Mouse (Mus musculus) hindbrain, embryonic 11.5 days (tissue): ENCODE measurements at regions not wholly inside any gene's neighbourhood (a gene's known extent, or its start where the extent isn't known, plus 50 kb on each side); places are given as distances from the start of the nearest gene placed in this dataset.

Experiments used
- ATAC-seq: fragments of 200-750 bp; cut with Nextera tagmentation; 2 replicates; pipeline ENCODE4 v1.8.0; 2017; ENCODE audit warnings: mild to moderate bottlenecking, moderate TSS enrichment, moderate library complexity; ENCODE audit not compliant: low FRiP score
- DNase-seq: peaks from one replicate; pipeline ENCODE4 v3.0.0-alpha.2; 2015; ENCODE audit warnings: low spot score
- H3K27ac ChIP-seq: fragments of 300-500 bp; sonication (generic); 2 replicates; pipeline ENCODE4 v1.5.1; 2014; ENCODE audit warnings: mild to moderate bottlenecking, low read depth, low read length
- H3K27me3 ChIP-seq: fragments of 300-500 bp; sonication (generic); 2 replicates; pipeline ENCODE4 v1.6.1; 2014; ENCODE audit warnings: mild to moderate bottlenecking, low read length, moderate library complexity, mixed read lengths; ENCODE audit not compliant: control insufficient read depth, insufficient read depth
- H3K36me3 ChIP-seq: fragments of 300-500 bp; sonication (generic); 2 replicates; pipeline ENCODE4 v1.6.1; 2014; ENCODE audit warnings: mild to moderate bottlenecking, low read length, moderate library complexity, mixed read lengths; ENCODE audit not compliant: control insufficient read depth, insufficient read depth
- H3K4me1 ChIP-seq: fragments of 300-500 bp; sonication (generic); replicated peaks from 2 replicates; pipeline ENCODE4 v1.6.1; 2014; ENCODE audit warnings: low read length, mixed read lengths; ENCODE audit not compliant: control insufficient read depth, insufficient read depth
- H3K4me2 ChIP-seq: fragments of 300-500 bp; sonication (generic); replicated peaks from 2 replicates; pipeline ENCODE4 v1.6.1; 2014; ENCODE audit warnings: mild to moderate bottlenecking, low read depth, low read length
- H3K4me3 ChIP-seq: fragments of 300-500 bp; sonication (generic); 2 replicates; pipeline ENCODE4 v1.5.1; 2014; ENCODE audit warnings: low read depth, low read length
- H3K9ac ChIP-seq: fragments of 300-500 bp; sonication (generic); 2 replicates; pipeline ENCODE4 v1.6.1; 2014; ENCODE audit warnings: low read depth, low read length
- H3K9me3 ChIP-seq: fragments of 300-500 bp; sonication (generic); 2 replicates; pipeline ENCODE4 v1.6.1; 2016; ENCODE audit warnings: low read length; ENCODE audit not compliant: control insufficient read depth
- WGBS: fragments of 180-500 bp; shearing (Covaris S2); extraction: QIAGEN DNeasy Blood & Tissue Kit; methylation state at CpG from one replicate; pipeline ENCODE4 v1.1.7; 2014; 5-methylcytosine and 5-hydroxymethylcytosine counted together

DNA sequence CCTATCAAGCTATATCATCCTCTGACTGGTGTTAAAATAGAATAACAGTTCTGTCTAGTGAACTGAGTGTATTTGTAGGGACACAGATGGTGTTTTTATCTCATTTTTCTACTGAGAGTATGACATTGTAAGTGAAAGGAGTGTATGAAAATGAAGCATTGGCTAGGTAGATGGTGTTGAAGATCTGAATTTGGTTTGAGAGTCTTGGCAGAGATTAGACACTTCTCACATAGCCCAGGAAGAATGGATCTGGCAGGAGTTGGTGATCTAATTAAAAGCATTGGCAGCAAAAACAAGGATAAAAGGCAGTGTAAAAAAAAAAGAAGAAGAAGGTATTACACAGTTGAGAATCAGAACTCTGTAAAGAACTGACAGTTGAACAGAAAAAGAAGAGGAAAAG is 900.4 kb upstream of the Pabpc4l start:
- H3K27me3 ChIP-seq = no peaks in the 10 kb centered on the region
- no peak for ATAC-seq
- H3K9me3 ChIP-seq = no peaks in the 10 kb centered on the region
- no peaks in the 10 kb centered on the region for H3K36me3 ChIP-seq
- no peak overlapping the region for H3K9ac ChIP-seq
- no peak overlapping the region for H3K4me2 ChIP-seq
- H3K4me1 ChIP-seq = no peaks in the 10 kb centered on the region
- no peak for DNase-seq
- H3K27ac ChIP-seq = no peak overlapping the region
- H3K4me3 ChIP-seq = no peak overlapping the region

DNA sequence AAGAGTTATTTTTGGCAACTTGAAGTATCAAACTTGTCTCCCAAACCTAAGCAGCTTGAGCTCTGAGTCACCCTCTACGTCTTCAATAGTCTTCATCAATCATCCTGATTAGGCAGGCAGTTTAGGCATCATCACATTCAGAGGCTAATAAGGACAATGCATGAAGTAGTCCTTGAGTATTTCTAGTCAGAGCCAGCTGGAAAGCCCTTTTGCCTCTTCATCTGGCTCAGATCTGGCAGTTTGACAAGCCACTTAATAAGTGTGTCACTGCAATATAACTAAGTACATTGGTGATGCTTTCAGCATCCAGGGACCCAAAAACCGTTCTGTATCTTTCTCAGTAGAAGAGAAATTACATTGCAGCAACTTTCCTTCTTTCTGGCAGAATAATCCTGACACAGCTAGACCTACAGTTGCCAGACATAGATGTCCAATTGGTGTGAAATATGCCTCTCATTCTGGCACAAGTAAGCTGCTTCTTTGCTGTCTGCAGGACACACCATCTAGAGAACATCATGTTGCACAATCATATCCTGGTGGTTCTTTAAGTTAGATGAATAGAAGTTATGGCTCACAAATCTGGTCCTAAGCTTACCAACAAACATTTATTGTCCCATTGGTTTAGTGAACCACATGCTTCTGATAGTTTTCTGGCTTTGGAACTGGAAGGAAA is 868.5 kb upstream of the Pabpc4l start:
- ATAC-seq = no peak
- Histone ChIP-seq H3K9ac (no peak overlapping the region), H3K4me1 (no peaks in the 10 kb centered on the region), H3K4me3 (no peak overlapping the region), H3K4me2 (no peak overlapping the region), H3K36me3 (no peaks in the 10 kb centered on the region), H3K27me3 (no peaks in the 10 kb centered on the region), H3K9me3 (no peaks in the 10 kb centered on the region), H3K27ac (no peak overlapping the region)
- DNase-seq = no peak
- WGBS = 52% methylated on average over 2 of the region's 2 CpGs

DNA sequence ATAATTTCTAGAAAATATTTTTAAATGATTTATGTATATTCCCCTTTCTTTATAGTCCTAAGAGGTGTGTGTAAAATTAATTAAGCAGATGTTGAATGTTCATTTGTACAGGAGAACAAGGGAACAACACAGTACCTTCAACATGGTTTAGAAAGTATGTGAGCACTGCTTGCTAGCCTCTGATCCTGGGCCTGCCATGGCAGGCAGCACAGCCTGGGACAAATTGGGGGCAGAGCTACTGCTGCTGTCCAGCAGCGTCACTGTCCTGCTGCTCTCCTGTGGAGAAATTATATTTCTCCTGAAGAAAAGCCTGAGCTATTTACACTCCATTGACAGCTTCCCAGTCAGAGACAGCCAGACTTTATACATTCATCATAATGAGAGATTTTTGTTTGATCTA is 833.8 kb upstream of the Pabpc4l start:
- no peak overlapping the region for H3K4me2 ChIP-seq
- DNase-seq = no peak

DNA sequence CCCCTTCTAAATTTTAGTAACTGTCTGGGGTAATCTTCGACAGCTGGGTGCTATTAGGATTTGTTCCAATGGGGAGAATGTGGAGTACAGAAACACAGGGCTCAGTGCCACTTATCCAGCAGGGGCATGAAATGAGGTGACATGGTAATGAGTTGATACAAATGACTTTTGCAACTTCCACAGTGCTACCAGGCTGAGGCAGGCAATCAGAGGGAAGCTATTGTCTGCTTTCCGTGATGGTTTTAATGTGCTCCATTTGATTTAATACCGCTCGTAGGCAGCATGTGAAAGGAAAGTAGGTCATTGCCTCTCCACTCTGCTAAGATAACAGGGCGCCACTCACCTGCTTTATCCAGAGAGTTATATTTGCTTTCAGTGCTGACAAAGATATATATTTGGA is 832.3 kb upstream of the Pabpc4l start:
- no peak overlapping the region for H3K27ac ChIP-seq
- no peak for ATAC-seq
- no peak overlapping the region for H3K9ac ChIP-seq
- WGBS = 68% methylated on average over 5 of the region's 5 CpGs
- no peak overlapping the region for H3K4me3 ChIP-seq
- H3K4me1 ChIP-seq = no peaks in the 10 kb centered on the region
- no peak overlapping the region for H3K4me2 ChIP-seq
- H3K27me3 ChIP-seq = no peaks in the 10 kb centered on the region
- H3K9me3 ChIP-seq = no peaks in the 10 kb centered on the region
- no peaks in the 10 kb centered on the region for H3K36me3 ChIP-seq
- no peak for DNase-seq

More for the DNA sequence above, 833.8 kb upstream of the Pabpc4l start:
- Histone ChIP-seq H3K9ac (no peak overlapping the region), H3K36me3 (no peaks in the 10 kb centered on the region), H3K27ac (no peak overlapping the region), H3K4me3 (no peak overlapping the region), H3K27me3 (no peaks in the 10 kb centered on the region), H3K4me1 (no peaks in the 10 kb centered on the region), H3K9me3 (no peaks in the 10 kb centered on the region)
- 13% methylated on average over 1 of the region's 1 CpGs for WGBS
- no peak for ATAC-seq

DNA sequence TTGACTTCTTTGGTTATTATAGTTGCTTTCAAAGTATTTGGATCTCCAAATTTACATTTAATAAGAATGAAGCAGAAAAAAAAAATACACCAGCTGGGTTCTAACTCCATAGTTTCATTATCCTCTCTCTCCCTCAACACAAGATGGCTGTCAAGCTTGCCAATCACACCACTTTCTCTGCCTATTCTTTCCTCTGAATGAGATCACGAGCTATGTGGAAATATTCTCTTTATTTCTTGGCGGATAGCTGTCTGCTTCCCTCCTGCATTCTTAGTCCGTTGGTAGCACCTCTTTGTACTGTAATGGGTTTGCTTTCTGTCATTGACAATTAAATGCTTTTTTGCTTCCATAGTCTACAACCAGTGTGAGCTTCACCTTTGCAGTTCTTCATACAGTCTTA is 793.0 kb upstream of the Pabpc4l start:
- no peak for DNase-seq
- Histone ChIP-seq H3K27ac (no peak overlapping the region), H3K4me3 (no peak overlapping the region), H3K4me2 (no peak overlapping the region), H3K9me3 (no peaks in the 10 kb centered on the region), H3K27me3 (no peaks in the 10 kb centered on the region), H3K4me1 (no peaks in the 10 kb centered on the region), H3K9ac (no peak overlapping the region), H3K36me3 (no peaks in the 10 kb centered on the region)
- no peak for ATAC-seq
- 69% methylated on average over 3 of the region's 3 CpGs for WGBS

DNA sequence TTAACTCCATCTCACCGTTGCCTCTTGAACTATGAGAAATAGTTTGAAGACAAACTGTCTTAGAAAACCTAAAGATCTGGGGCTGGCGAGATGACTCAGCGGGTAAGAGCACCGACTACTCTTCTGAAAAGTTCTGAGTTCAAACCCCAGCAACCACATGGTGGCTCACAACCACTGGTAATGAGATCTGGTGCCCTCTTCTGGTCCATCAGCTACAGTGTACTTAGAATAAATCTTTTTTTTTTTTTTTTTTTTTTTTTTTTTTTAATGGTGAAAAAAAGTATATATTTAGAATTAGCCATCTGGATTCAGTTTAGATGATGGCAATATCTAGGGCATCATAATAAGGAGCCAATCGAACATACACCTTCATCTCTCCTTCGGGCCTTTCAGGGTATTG is 782.2 kb upstream of the Pabpc4l start:
- H3K36me3 ChIP-seq = no peaks in the 10 kb centered on the region
- no peak for ATAC-seq
- no peak for DNase-seq
- H3K4me2 ChIP-seq = no peak overlapping the region
- no peaks in the 10 kb centered on the region for H3K4me1 ChIP-seq
- no peak overlapping the region for H3K27ac ChIP-seq
- H3K27me3 ChIP-seq = no peaks in the 10 kb centered on the region
- H3K9ac ChIP-seq = no peak overlapping the region
- H3K9me3 ChIP-seq = no peaks in the 10 kb centered on the region
- WGBS = 89% methylated on average over 6 of the region's 6 CpGs
- no peak overlapping the region for H3K4me3 ChIP-seq

DNA sequence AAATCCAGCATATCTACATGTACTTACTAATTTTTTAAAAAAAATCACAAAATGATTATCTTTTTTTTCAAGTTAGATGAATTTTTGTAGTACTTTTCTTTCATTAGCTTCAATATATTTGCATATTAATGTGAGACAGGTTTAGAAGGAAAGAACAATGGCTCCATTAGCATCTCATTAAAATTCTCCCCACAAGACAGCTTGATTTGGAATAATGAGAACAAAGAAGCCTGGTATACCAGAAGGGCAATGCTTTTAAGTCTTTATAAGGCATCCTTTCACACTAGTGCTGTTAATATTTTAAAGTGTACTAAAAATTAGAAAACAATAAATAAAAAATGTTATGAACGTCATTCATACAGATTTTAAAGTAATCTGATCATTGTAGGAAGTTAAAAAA is 770.6 kb upstream of the Pabpc4l start:
- DNase-seq (no peak), ATAC-seq (peak; percentile 66; the same call in 1 of the 2 replicates)
- 41% methylated on average over 1 of the region's 1 CpGs for WGBS
- Histone ChIP-seq H3K36me3 (no peaks in the 10 kb centered on the region), H3K27ac (no peak overlapping the region), H3K9me3 (no peaks in the 10 kb centered on the region), H3K4me1 (no peaks in the 10 kb centered on the region), H3K4me2 (no peak overlapping the region), H3K27me3 (no peaks in the 10 kb centered on the region), H3K4me3 (no peak overlapping the region), H3K9ac (no peak overlapping the region)

DNA sequence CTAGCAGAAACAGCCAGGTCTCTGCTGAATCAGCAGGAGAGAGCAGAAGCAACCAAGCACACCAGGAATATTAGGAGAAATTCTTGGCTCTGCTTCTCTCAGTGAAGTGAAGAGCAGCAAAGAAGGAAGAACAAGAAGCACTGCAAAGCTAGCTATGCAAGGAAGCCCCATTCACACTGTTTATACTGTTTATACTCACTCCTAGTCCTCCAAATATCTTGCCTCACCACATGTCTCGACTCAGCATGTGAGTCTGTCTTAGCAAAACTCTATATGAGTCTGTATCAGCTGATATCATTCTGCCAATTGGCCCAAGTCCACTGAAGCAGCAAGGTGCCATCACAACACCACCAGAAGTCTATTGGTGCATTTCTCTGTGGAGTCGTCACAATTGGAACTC is 765.1 kb upstream of the Pabpc4l start:
- no peak overlapping the region for H3K27ac ChIP-seq
- H3K4me2 ChIP-seq = no peak overlapping the region
- no peaks in the 10 kb centered on the region for H3K27me3 ChIP-seq
- no peaks in the 10 kb centered on the region for H3K36me3 ChIP-seq
- H3K4me1 ChIP-seq = no peaks in the 10 kb centered on the region
- DNase-seq (no peak), ATAC-seq (no peak)
- no peak overlapping the region for H3K4me3 ChIP-seq
- no peaks in the 10 kb centered on the region for H3K9me3 ChIP-seq
- 88% methylated on average over 2 of the region's 2 CpGs for WGBS
- H3K9ac ChIP-seq = no peak overlapping the region

DNA sequence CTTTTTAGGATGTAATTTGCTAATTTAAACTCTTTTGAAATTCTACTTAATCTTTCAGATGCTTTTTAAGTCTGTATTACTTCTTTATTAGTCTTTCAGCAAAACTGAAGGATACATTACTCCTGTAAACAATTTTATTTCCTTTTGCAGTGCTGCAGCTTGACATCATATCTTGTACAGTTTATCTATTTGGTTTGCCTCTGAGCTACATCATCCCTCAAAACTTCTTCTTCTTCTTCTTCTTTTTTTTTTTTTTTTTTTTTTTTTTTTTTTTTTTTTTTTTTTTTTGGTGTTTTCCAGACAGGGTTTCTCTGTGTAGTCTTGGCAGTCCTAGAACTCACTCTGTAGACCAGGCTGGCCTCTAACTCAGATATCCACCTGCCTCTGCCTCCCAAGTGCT is 749.6 kb upstream of the Pabpc4l start:
- H3K27ac ChIP-seq = no peak overlapping the region
- DNase-seq (no peak), ATAC-seq (no peak)
- no peaks in the 10 kb centered on the region for H3K36me3 ChIP-seq
- no peak overlapping the region for H3K4me3 ChIP-seq
- no peak overlapping the region for H3K4me2 ChIP-seq
- H3K4me1 ChIP-seq = no peaks in the 10 kb centered on the region
- H3K27me3 ChIP-seq = no peaks in the 10 kb centered on the region
- H3K9ac ChIP-seq = no peak overlapping the region
- H3K9me3 ChIP-seq = no peaks in the 10 kb centered on the region
